Mouse (Mus musculus) neural tube, postnatal 0 days (tissue): ENCODE measurements around the gene Ncs1. TPM values are rescaled to one million over a fixed set of nuclear protein-coding genes. Genes with fewer than 3 reads are reported as not detected.

Experiments used
- polyA plus RNA-seq: library from polyadenylated mRNA; unstranded; fragments of >200 nt; fragmentation: Nextera tagmentation; extraction: Ambion mirVana; gene quantifications from 2 replicates; pipeline ENCODE4 v1.2.1, GENCODE M21; 2015

Ncs1 gene
- polyA plus RNA-seq: 160 and 163 TPM in 2 replicates

DNA sequence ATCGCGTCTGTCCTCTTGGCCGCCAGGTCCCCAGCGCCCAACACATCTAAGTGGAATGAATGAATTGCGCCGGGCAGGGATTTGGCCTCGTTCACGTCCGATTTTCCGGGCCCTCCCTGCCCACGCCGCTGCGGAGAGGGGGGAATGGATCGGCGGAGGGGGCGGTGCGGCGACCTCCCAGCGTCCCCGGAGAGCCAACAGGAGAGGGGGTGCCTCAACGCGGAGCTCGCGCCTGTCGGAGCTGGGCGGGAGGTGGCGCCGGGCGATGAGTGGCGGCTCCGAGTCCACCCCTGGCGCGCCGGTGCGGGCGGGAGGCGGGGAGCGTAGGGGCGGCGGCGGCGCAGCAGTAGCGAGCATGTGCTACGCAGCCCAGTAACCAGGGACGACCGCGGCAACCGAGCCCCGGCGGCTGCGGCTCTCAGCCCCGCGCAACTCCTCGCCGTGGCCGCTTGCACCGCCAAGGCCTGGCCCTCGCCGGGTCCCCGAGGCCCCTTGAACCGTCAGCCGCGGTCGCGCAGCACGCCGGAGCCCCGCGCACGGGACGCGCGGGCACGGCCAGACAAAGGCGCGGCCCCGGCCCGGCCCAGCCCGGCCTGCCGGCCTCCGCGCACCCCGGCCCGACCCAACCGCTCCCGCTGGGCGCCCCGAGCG is at the start of gene Ncs1:
Gene Ncs1 (plus strand): TSS at position 333 of the 651 bp plus-strand sequence.

DNA sequence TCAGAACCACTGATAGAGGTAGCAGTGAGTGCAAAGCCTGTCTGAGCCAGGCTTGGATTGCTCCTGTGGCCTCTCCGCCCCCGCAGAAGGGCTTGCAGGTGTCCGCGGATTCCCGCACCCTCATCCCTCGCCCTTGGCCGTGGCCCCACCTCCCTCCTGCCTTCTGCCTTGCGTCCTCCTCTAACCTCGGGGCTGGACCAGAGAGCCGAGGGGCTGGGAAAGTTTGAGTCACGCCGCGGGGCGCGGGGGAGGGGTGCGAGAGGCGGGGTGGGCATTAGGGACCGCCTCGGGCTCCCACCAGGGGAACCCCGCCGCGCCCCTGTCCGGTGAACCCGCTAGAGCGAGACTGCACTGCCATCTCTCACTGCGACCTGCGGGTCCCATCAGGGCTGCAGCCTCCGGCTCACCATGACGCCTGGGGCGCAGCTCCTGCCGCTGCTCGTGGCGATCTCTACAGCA is 68.4 kb downstream of the Ncs1 start, which contains the start of gene Hmcn2:
Gene Hmcn2 (plus strand): TSS at position 409 of the 459 bp plus-strand sequence.

Other genes with a start within 250 kb of the Ncs1 start
- gene Fnbp1, start 103.8 kb upstream of the Ncs1 start, polyA plus RNA-seq: 31.9 and 36.8 TPM in 2 replicates
- 27.8 and 28.2 TPM in 2 replicates for gene Gpr107, start 93.5 kb upstream of the Ncs1 start, polyA plus RNA-seq
- gene Hmcn2, start 68.6 kb downstream of the Ncs1 start, polyA plus RNA-seq: 0.27 and 0.44 TPM in 2 replicates
- gene Ass1, start 224.4 kb downstream of the Ncs1 start, polyA plus RNA-seq: 20.2 and 21.4 TPM in 2 replicates